Mouse (Mus musculus) kidney, embryonic 14.5 days (tissue): Measurements from ENCODE around the gene Chrna5. TPM values are rescaled to one million over a fixed set of nuclear protein-coding genes. Genes with fewer than 3 reads are reported as not detected.

Experiments
- ATAC-seq: fragments of 200-750 bp; cut with Nextera tagmentation; 2 replicates; pipeline ENCODE4 v1.8.0; 2017; ENCODE audit warnings: moderate number of reproducible peaks, mild to moderate bottlenecking, moderate TSS enrichment, moderate library complexity; ENCODE audit not compliant: low FRiP score, low TSS enrichment
- H3K27ac ChIP-seq: fragments of 300-500 bp; sonication (generic); 2 replicates; pipeline ENCODE4 v1.5.1; 2014; ENCODE audit warnings: low read depth, mild to moderate bottlenecking, low read length, moderate library complexity, mixed read lengths
- H3K27me3 ChIP-seq: fragments of 300-500 bp; sonication (generic); 2 replicates; pipeline ENCODE4 v1.6.1; 2014; ENCODE audit warnings: mild to moderate bottlenecking, low read length; ENCODE audit not compliant: control insufficient read depth, insufficient read depth
- H3K36me3 ChIP-seq: fragments of 300-500 bp; sonication (generic); 2 replicates; pipeline ENCODE4 v1.6.1; 2014; ENCODE audit warnings: low read length, mixed read lengths; ENCODE audit not compliant: control insufficient read depth, insufficient read depth
- H3K4me1 ChIP-seq: fragments of 300-500 bp; sonication (generic); 2 replicates; pipeline ENCODE4 v1.6.1; 2014; ENCODE audit warnings: low read length, mixed read lengths; ENCODE audit not compliant: control insufficient read depth, insufficient read depth
- H3K4me2 ChIP-seq: fragments of 300-500 bp; sonication (generic); replicated peaks from 2 replicates; pipeline ENCODE4 v1.6.1; 2014; ENCODE audit warnings: low read depth, mild to moderate bottlenecking, low read length
- H3K4me3 ChIP-seq: fragments of 300-500 bp; sonication (generic); 2 replicates; pipeline ENCODE4 v1.5.1; 2014; ENCODE audit warnings: mild to moderate bottlenecking, low read length
- H3K9ac ChIP-seq: fragments of 300-500 bp; sonication (generic); 2 replicates; pipeline ENCODE4 v1.6.1; 2014; ENCODE audit warnings: low read depth, mild to moderate bottlenecking, low read length, moderate library complexity
- H3K9me3 ChIP-seq: fragments of 300-500 bp; sonication (generic); 2 replicates; pipeline ENCODE4 v1.6.1; 2016; ENCODE audit warnings: low read length; ENCODE audit not compliant: control insufficient read depth
- WGBS: fragments of 180-500 bp; shearing (Covaris S2); extraction: QIAGEN DNeasy Blood & Tissue Kit; methylation state at CpG from one replicate; pipeline ENCODE4 v1.1.7; 2014; 5-methylcytosine and 5-hydroxymethylcytosine counted together
- polyA plus RNA-seq: library from polyadenylated mRNA; unstranded; fragments of >200 nt; fragmentation: Nextera tagmentation; extraction: Ambion mirVana; gene quantifications from 2 replicates; pipeline ENCODE4 v1.2.1, GENCODE M21; 2014

Gene Chrna5
- polyA plus RNA-seq, 1 experiment from 2014 or later = 0.72 TPM

DNA sequence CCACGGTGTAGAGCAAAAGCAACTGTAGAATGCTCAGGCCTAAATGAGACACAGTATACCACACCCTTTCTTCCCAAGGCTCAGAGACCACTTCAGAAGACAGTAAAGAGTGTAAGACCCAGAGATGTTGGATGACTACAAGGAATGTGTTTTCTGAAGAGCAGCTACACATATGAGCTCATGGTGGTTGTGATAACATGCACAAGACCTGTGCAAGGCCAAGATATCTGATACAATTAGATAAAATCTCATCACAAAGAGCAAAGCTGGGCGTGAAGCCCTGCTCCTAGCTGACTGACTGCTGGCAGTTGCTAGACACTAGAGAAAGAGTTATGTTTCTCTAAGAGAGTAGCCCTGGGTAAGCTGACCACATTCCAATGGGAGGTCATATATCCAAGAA lies 29.0 kb downstream of the Chrna5 start:
- 79% methylated on average over 2 of the region's 2 CpGs for WGBS
- H3K27ac ChIP-seq = no peak overlapping the region
- no peaks in the 10 kb centered on the region for H3K4me1 ChIP-seq
- H3K36me3 ChIP-seq = no peaks in the 10 kb centered on the region
- H3K4me3 ChIP-seq = no peak overlapping the region
- no peak overlapping the region for H3K4me2 ChIP-seq
- H3K27me3 ChIP-seq = no peaks in the 10 kb centered on the region; the same call in 1 of the 2 replicates
- no peak for ATAC-seq
- H3K9ac ChIP-seq = no peak overlapping the region
- H3K9me3 ChIP-seq = no peaks in the 10 kb centered on the region

DNA sequence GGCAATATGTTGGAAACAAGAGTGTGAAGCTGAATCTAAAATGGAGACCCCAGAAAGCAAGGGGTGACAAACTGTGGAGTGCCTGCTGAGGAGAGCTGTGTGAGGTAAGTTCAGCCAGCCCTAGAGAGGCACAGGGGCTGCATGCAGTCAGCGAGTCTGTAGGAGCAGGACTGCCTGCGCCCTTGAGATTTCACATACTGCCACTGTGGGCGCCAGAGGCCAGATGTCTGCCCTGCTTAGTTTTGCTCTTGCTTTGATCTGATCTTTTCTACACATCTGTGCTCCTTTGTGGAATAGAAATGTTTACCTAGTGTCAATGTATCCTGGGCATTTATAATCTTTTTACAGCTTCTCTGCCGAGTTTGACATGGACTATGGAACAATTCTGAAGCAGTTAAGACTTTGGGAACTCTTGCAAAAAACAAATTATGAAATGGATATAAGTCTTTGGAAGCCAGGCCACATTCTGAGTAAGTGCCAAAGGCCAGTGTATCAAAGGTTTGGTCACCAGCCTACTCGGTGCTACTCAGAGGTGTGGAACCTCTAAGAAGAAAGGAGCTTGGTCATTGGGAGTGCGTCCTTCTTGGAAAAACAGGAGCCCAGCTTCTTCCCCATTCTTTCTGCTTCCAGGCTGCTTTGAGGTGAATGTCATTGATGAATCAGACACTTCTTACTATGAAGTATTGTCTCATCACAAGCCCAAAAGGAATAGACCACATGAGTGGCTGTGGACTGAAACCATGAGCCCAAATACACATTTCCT lies 30.1 kb downstream of the Chrna5 start:
- WGBS = 33% methylated on average over 6 of the region's 6 CpGs
- H3K9ac ChIP-seq = no peak overlapping the region
- no peak overlapping the region for H3K4me3 ChIP-seq
- H3K36me3 ChIP-seq = no peaks in the 10 kb centered on the region
- ATAC-seq = no peak
- H3K27me3 ChIP-seq = no peaks in the 10 kb centered on the region; the same call in 1 of the 2 replicates
- no peak overlapping the region for H3K27ac ChIP-seq
- H3K4me1 ChIP-seq = no peaks in the 10 kb centered on the region
- H3K9me3 ChIP-seq = no peaks in the 10 kb centered on the region
- H3K4me2 ChIP-seq = no peak overlapping the region

DNA sequence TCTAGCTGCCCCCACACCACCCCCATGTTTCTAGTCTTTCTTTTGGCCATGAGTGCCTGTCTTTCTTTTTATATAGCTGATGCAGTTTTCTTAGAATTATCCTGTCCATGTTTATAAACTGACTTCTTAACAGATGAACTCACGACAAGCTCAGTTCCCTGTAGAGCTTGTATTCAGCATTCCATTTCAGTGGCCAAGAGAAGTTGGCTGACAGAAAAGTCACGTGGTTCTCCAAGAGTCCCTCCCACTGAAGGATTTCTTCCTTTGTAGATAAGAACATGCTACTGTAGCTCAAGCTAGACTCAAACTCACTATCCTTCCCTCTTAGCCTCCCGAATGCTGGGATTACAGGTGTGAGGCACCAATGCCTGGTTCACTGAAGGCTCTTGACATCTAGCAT lies 36.2 kb downstream of the Chrna5 start:
- Histone ChIP-seq H3K36me3 (no peaks in the 10 kb centered on the region), H3K9ac (no peak overlapping the region), H3K27me3 (no peaks in the 10 kb centered on the region), H3K4me2 (no peak overlapping the region), H3K27ac (no peak overlapping the region), H3K4me1 (no peaks in the 10 kb centered on the region), H3K9me3 (no peaks in the 10 kb centered on the region), H3K4me3 (no peak overlapping the region)
- 80% methylated on average over 3 of the region's 3 CpGs for WGBS
- ATAC-seq = no peak

DNA sequence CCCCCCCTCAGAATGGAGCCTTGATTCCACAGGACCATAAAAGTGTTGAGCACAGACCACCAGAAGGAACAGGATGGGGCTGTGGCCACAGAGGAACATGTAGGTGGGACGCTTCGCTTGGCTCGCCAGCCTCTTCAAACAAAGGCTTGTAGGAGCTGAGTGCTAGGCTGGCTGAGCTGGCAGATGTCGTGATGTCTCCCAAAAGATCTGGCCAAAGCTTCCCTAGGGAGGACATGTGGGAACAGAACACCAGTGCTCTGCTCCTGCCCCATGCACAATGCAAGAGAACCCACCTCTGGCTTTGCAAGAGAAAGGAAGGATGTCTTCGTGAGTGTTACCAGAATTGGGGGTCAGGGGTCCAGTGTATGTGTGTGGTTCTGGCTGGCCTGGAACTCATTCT lies 42.6 kb downstream of the Chrna5 start:
- Histone ChIP-seq H3K4me3 (no peak overlapping the region), H3K9ac (no peak overlapping the region), H3K27ac (no peak overlapping the region), H3K4me2 (no peak overlapping the region), H3K27me3 (peaks cover 36% of the 10 kb centered on the region), H3K36me3 (no peaks in the 10 kb centered on the region), H3K4me1 (peaks cover 7% of the 10 kb centered on the region; the same call in 1 of the 2 replicates), H3K9me3 (no peaks in the 10 kb centered on the region)
- ATAC-seq = no peak
- WGBS = 79% methylated on average over 5 of the region's 5 CpGs

DNA sequence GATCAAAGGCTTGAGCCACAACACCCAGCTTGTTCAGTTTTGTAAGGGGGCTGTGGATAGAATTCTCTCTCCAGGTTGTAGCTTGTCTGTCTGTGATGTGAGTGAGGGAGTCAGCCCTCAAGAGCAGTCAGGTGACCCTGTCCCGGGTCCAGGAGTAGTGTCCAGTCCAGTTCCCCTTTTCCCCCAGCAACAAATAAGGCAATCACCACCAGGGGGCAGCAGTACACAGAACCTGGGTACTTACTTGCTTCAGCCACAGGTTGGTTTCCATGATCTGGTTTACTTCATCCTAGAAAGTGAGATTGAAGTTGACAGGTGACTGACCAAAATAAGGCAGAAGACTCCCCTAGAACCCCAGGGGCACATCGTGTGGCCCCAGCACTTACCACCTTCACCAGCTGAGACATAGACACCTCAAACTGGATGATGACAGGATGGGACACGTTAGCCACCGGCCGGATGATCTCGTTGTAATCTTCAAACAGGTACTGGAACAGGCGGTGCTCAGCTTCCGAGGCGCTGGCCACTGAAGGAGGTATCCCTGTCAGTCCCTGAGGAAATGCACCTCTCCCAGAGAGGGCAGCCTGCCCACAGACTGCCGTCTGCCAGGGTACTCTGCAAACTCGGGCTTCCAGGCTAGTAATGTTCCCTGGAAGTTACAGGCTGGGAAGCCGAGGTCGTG lies 43.4 kb downstream of the Chrna5 start:
- H3K9ac ChIP-seq = no peak overlapping the region
- 42% methylated on average over 13 of the region's 13 CpGs for WGBS
- ATAC-seq = no peak
- H3K9me3 ChIP-seq = no peaks in the 10 kb centered on the region
- H3K4me2 ChIP-seq = no peak overlapping the region
- H3K27ac ChIP-seq = no peak overlapping the region
- H3K36me3 ChIP-seq = no peaks in the 10 kb centered on the region
- H3K4me3 ChIP-seq = no peak overlapping the region
- peaks cover 7% of the 10 kb centered on the region; the same call in 1 of the 2 replicates for H3K4me1 ChIP-seq
- peaks cover 36% of the 10 kb centered on the region for H3K27me3 ChIP-seq

DNA sequence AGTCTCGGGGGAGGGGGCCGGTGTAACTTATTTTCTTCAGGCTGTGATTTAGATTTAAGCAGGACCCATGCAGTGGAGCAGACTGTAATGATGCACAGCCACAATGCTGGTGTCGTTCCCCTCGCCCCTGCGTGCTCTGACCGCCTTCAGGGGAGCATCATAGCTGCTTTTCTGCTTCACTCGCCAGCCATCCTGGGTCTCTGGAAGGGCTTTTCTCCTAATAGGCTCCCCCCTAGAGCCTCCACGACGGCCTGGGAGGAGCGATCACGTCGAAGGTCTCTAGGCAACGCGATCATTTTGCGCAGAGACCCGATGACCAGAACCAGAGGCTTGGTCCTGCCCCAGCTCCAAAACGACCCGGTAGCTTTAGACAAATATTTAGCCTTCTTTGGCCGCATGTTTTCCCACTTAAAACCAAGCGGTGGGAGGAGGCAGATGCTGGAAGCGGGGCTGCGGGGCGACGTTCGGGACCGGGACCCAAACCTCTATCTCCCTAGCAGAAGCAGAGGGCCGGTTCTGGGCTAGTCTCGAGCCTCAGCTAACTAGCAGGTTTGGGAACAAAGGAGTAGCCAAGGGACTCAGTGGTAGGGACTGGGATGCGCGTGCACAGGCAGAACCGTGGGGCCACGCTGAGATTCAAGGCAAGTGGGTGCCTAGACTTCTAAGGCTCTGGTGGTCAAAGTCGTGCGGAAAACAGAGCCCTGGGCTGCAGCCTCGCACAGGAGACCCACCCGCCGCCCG lies 45.0 kb downstream of the Chrna5 start:
- Histone ChIP-seq H3K4me3 (peak overlapping the region; percentile 32), H3K27me3 (peaks cover 36% of the 10 kb centered on the region), H3K27ac (no peak overlapping the region), H3K36me3 (no peaks in the 10 kb centered on the region), H3K4me2 (peak overlapping the region; percentile 44), H3K9ac (0 out of 2 replicates have a peak overlapping the region, but pooled peaks have one; percentile 7), H3K9me3 (no peaks in the 10 kb centered on the region), H3K4me1 (peaks cover 7% of the 10 kb centered on the region; the same call in 1 of the 2 replicates)
- no peak for ATAC-seq
- WGBS = 14% methylated on average over 38 of the region's 38 CpGs

DNA sequence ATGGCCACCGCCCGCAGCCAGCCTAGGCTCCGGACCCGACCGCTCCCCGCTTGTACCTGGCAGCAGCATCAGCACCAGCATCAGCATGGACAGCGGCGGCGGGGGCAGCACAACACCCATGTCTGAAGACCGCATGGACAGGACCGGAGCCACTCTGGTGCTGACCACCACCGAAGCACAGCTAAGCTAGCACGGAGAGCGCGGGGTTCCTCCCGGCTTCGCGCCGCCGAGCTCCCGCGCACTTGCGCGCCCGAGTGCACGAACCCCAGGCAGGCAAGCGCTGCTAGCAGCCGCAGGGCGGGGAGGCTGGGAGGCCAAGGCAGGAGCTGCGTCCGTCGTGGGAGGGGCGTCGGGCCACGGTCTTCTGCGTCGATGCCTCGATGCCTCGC lies 45.6 kb downstream of the Chrna5 start, which contains the start of gene Chrna3:
Gene Chrna3 (minus strand): TSS at position 288 of the 389 bp plus-strand sequence.
- peak within 1 kb of the TSS; percentile 44 for H3K4me2 ChIP-seq
- H3K9ac ChIP-seq = peak within 1 kb of the TSS; percentile 34; the same call in 1 of the 2 replicates
- under 1% methylated on average over 32 of the region's 39 CpGs for WGBS
- H3K27ac ChIP-seq = no peak within 1 kb of the TSS
- H3K27me3 ChIP-seq = peaks cover 36% of the 10 kb centered on the region
- no peaks in the 10 kb centered on the region for H3K36me3 ChIP-seq
- ATAC-seq = peak; percentile 86; the same call in 1 of the 2 replicates
- peaks cover 7% of the 10 kb centered on the region; the same call in 1 of the 2 replicates for H3K4me1 ChIP-seq
- peak within 1 kb of the TSS; percentile 32 for H3K4me3 ChIP-seq
- H3K9me3 ChIP-seq = no peaks in the 10 kb centered on the region

DNA sequence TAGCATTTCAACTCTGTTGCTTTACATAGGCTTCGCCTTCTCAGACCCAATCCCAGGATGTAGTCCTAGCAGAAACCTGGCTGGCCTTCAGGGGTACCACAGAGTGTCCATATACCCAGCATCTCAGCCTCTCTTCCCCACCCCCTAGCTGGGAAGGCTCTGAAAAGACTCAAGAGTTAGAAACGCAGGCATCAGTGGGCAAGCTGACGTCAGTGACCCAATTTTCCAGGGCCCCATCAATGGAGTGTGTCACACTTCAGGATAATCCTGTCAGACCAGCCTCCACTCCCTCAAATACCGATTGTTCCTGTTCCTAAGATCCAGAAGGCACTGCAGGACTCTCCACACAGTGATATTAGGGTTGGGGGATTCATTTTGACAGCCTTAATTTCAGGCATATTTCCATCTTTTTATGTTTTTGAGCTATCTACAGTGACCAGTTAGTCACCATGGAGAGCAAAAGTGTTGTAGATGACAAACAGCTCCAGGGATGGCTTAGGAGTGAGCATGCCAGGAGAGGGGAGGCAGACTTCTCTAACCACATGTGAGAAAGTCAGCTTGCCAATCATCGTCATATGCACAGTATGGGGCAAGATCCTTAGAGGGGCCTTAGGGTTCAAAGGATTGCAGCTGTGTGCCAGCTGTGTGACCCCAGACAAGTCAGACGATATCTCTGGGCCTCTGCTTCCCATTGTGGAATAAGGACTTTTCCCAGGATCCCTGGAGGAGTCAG lies 50.9 kb downstream of the Chrna5 start:
- Histone ChIP-seq H3K9ac (no peak overlapping the region), H3K27me3 (peaks cover 9% of the 10 kb centered on the region), H3K36me3 (no peaks in the 10 kb centered on the region), H3K4me3 (no peak overlapping the region), H3K4me1 (0 out of 2 replicates have a peak, but pooled peaks cover under 1% of the 10 kb centered on the region), H3K4me2 (no peak overlapping the region), H3K9me3 (no peaks in the 10 kb centered on the region), H3K27ac (no peak overlapping the region)
- 71% methylated on average over 6 of the region's 6 CpGs for WGBS
- ATAC-seq = no peak
